Mouse (Mus musculus) CH12.LX (cell line): ENCODE data around the gene Mipep. TPM values are rescaled to one million over a fixed set of nuclear protein-coding genes. Genes with fewer than 3 reads are reported as not detected.

Experiments used
- DNase-seq: peaks from one replicate; pipeline ENCODE4 v3.0.0-alpha.2; 2013; ENCODE audit errors: extremely low read depth
- H3K27ac ChIP-seq: 2 replicates; pipeline ENCODE4 v1.5.1; 2012; ENCODE audit warnings: low read depth, mild to moderate bottlenecking, control low read depth, moderate library complexity; ENCODE audit not compliant: insufficient read depth
- H3K27me3 ChIP-seq: replicated peaks from 2 replicates; pipeline ENCODE3; 2012; ENCODE audit warnings: inconsistent platforms
- H3K36me3 ChIP-seq, 2 experiments: replicated peaks in 1 of 2; 2 replicates each; pipeline versions ENCODE3 to v1.6.1; 2012; ENCODE audit warnings: inconsistent platforms in 1 of 2, low read length in 1 of 2, mild to moderate bottlenecking in 1 of 2, mixed read lengths in 1 of 2, moderate library complexity in 1 of 2; ENCODE audit not compliant: control insufficient read depth in 1 of 2, insufficient read depth in 1 of 2
- H3K4me1 ChIP-seq, 2 experiments: 2 replicates each; pipeline ENCODE4 v1.6.1; 2012; ENCODE audit warnings: inconsistent platforms in 1 of 2, moderate library complexity in 1 of 2; ENCODE audit not compliant: insufficient read depth in 2 of 2, control insufficient read depth in 1 of 2
- H3K4me2 ChIP-seq: 2 replicates; pipeline ENCODE4 v1.6.1; 2012; ENCODE audit warnings: low read depth, mild to moderate bottlenecking, control low read depth; ENCODE audit not compliant: poor library complexity, insufficient read depth, severe bottlenecking
- H3K4me3 ChIP-seq, 3 experiments: fragments of 150-350 bp in 1 of 3; sonication (generic) in 1 of 3; replicated peaks in 1 of 3; 2 replicates each; pipeline versions ENCODE3 to v1.5.1; 2011 to 2012; ENCODE audit warnings: low read depth in 2 of 3, low read length in 2 of 3, mild to moderate bottlenecking in 2 of 3, moderate library complexity in 2 of 3, control low read depth in 1 of 3, improper control_type of control experiment in 1 of 3, inconsistent platforms in 1 of 3, mixed read lengths in 1 of 3; ENCODE audit not compliant: poor library complexity in 1 of 3
- H3K79me2 ChIP-seq: replicated peaks from 2 replicates; pipeline ENCODE4 v1.6.1; 2012; ENCODE audit warnings: mild to moderate bottlenecking, moderate library complexity; ENCODE audit not compliant: control insufficient read depth, poor library complexity, insufficient read depth, severe bottlenecking; ENCODE audit errors: extremely low read depth
- H3K9ac ChIP-seq: 2 replicates; pipeline ENCODE4 v1.6.1; 2012; ENCODE audit warnings: low read depth, mild to moderate bottlenecking, control low read depth, moderate library complexity; ENCODE audit not compliant: insufficient read depth
- H3K9me3 ChIP-seq: replicated peaks from 2 replicates; pipeline ENCODE3; 2012; ENCODE audit warnings: low read length, inconsistent platforms, mixed read lengths
- CHD1 ChIP-seq: IDR thresholded peaks from 2 replicates; pipeline ENCODE4 v1.6.1; 2012; ENCODE audit warnings: low read depth, low read length, improper control_type of control experiment, inconsistent platforms
- CTCF ChIP-seq, 2 experiments: IDR thresholded peaks in 1 of 2; conservative IDR thresholded peaks in 1 of 2; 2 replicates each; pipeline ENCODE4 v1.5.1; 2011 to 2012; ENCODE audit warnings: low read depth in 2 of 2, low read length in 2 of 2, improper control_type of control experiment in 1 of 2, inconsistent platforms in 1 of 2, mild to moderate bottlenecking in 1 of 2, moderate library complexity in 1 of 2
- E2F4 ChIP-seq: IDR thresholded peaks from 2 replicates; pipeline ENCODE4 v1.6.1; 2011; ENCODE audit warnings: low read depth, low read length, improper control_type of control experiment; ENCODE audit not compliant: insufficient replicate concordance
- ELF1 ChIP-seq: IDR thresholded peaks from 2 replicates; pipeline ENCODE4 v1.6.1; 2014; ENCODE audit warnings: low read depth, mild to moderate bottlenecking, inconsistent platforms, low read length, improper control_type of control experiment
- EP300 ChIP-seq: IDR thresholded peaks from 2 replicates; pipeline ENCODE4 v1.6.1; 2011; ENCODE audit warnings: low read length, improper control_type of control experiment
- ETS1 ChIP-seq: conservative IDR thresholded peaks from 2 replicates; pipeline ENCODE4 v1.6.1; 2012; ENCODE audit warnings: low read depth, mild to moderate bottlenecking, inconsistent platforms, low read length, improper control_type of control experiment, moderate library complexity
- MAFK ChIP-seq: IDR thresholded peaks from 2 replicates; pipeline ENCODE4 v1.6.1; 2011; ENCODE audit warnings: low read length, improper control_type of control experiment; ENCODE audit not compliant: insufficient replicate concordance
- MAX ChIP-seq: IDR thresholded peaks from 2 replicates; pipeline ENCODE4 v1.6.1; 2011; ENCODE audit warnings: low read length, improper control_type of control experiment
- MAZ ChIP-seq: IDR thresholded peaks from 2 replicates; pipeline ENCODE4 v1.6.1; 2012; ENCODE audit warnings: low read depth, mild to moderate bottlenecking, inconsistent platforms, low read length, improper control_type of control experiment, moderate library complexity
- MEF2A ChIP-seq: IDR thresholded peaks from 2 replicates; pipeline ENCODE4 v1.6.1; 2014; ENCODE audit warnings: low read depth, mild to moderate bottlenecking, inconsistent platforms, low read length, improper control_type of control experiment, borderline replicate concordance
- MXI1 ChIP-seq: IDR thresholded peaks from 2 replicates; pipeline ENCODE4 v1.6.1; 2011; ENCODE audit warnings: mild to moderate bottlenecking, low read depth, low read length, improper control_type of control experiment
- NELFE ChIP-seq: IDR thresholded peaks from 2 replicates; pipeline ENCODE4 v1.6.1; 2011; ENCODE audit warnings: low read depth, low read length, improper control_type of control experiment
- PAX5 ChIP-seq: IDR thresholded peaks from 2 replicates; pipeline ENCODE4 v1.6.1; 2012; ENCODE audit warnings: low read length, inconsistent platforms, mixed read lengths
- POLR2A ChIP-seq: IDR thresholded peaks from 2 replicates; pipeline ENCODE4 v1.6.1; 2011; ENCODE audit warnings: low read depth, mild to moderate bottlenecking, improper control_type of control experiment, low read length
- POLR2AphosphoS2 ChIP-seq: IDR thresholded peaks from 2 replicates; pipeline ENCODE4 v1.6.1; 2011; ENCODE audit warnings: low read depth, low read length, improper control_type of control experiment
- RAD21 ChIP-seq: IDR thresholded peaks from 2 replicates; pipeline ENCODE4 v1.6.1; 2011; ENCODE audit warnings: low read depth, mild to moderate bottlenecking, low read length, improper control_type of control experiment, moderate library complexity
- TBP ChIP-seq: conservative IDR thresholded peaks from 2 replicates; pipeline ENCODE4 v1.6.1; 2011; ENCODE audit warnings: low read depth, low read length, improper control_type of control experiment
- ZC3H11A ChIP-seq: IDR thresholded peaks from 2 replicates; pipeline ENCODE4 v1.6.1; 2012; ENCODE audit warnings: low read depth, mild to moderate bottlenecking, inconsistent platforms, low read length, improper control_type of control experiment
- ZMIZ1 ChIP-seq: IDR thresholded peaks from 2 replicates; pipeline ENCODE4 v1.6.1; 2012; ENCODE audit warnings: low read depth, mild to moderate bottlenecking, inconsistent platforms, low read length, improper control_type of control experiment
- ZNF384 ChIP-seq: IDR thresholded peaks from 2 replicates; pipeline ENCODE4 v1.6.1; 2012; ENCODE audit warnings: low read depth, low read length, improper control_type of control experiment, inconsistent platforms
- dilution Hi-C: fragments of 300-500 bp; cut with MboI; formaldehyde crosslinking; loops from 2 replicates; pipeline ENCODE4 v1.14.3; 2020; ENCODE audit warnings: low sequenced_read_pairs; ENCODE audit not compliant: extremely low pct_unique_long_range_greater_than_20kb, extremely low pct_ligation_motif_present
- in situ Hi-C: fragments of 300-500 bp; cut with MboI; formaldehyde crosslinking; loops from 3 replicates; pipeline ENCODE4 v1.14.3; 2019; ENCODE audit warnings: low sequenced_read_pairs, low pct_ligation_motif_present, low pct_unique_long_range_greater_than_20kb, mixed read lengths
- polyA plus RNA-seq: library from polyadenylated mRNA; unstranded; fragments of >175 nt; gene quantifications from 2 replicates; pipeline ENCODE4 v1.2.1, GENCODE M21; 2012; ENCODE audit warnings: low read depth; ENCODE audit not compliant: insufficient read length
- total RNA-seq, 2 experiments: library from RNA; depleted of rRNA; stranded (reverse); fragments of 300-350 nt in 1 of 2; fragments of >200 nt in 1 of 2; gene quantifications; 2 replicates each; pipeline ENCODE4 v1.2.3; 2012 to 2014

The Mipep gene
- total and polyA plus RNA-seq, 3 experiments = 33.1 to 37.2 (median 36.6) TPM

DNA sequence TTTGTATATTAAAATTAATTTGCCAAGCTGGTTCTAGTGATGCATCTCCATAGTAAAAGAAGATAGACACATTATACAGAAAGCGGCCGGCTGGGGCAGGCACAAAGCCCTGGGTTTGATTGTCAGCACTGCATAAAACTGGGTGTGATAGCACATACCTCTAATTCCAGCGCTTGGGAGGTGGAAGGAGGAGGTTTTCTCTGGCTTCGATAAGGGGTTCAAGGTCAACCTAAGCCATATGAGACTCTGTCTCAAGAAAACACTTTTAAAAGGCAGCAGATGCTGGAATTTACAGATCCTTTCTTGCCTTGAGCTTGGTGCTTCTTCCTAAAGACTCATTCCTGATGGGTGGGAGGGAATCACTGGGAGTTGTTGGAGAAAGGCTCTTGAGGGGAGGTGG is 19.8 kb upstream of the Mipep start:
- H3K9me3 ChIP-seq = no peaks in the 10 kb centered on the region
- DNase-seq = no peak
- no peaks in the 10 kb centered on the region for H3K79me2 ChIP-seq
- H3K27ac ChIP-seq = no peak overlapping the region
- H3K36me3 ChIP-seq = peaks cover 32 to 46% of the 10 kb centered on the region in 2 experiments
- TF ChIP-seq ZNF384 (no peak), ETS1 (no peak), NELFE (no peak), ZC3H11A (no peak)
- H3K4me1 ChIP-seq = peaks cover 8 to 13% of the 10 kb centered on the region in 2 experiments; a peak in 3 of 4 replicates
- H3K9ac ChIP-seq = no peak overlapping the region
- H3K4me3 ChIP-seq = no peak overlapping the region
- no peaks in the 10 kb centered on the region for H3K27me3 ChIP-seq
- dilution Hi-C loops = no loop called here
- in situ Hi-C loops = no loop called here
- H3K4me2 ChIP-seq = no peak overlapping the region

DNA sequence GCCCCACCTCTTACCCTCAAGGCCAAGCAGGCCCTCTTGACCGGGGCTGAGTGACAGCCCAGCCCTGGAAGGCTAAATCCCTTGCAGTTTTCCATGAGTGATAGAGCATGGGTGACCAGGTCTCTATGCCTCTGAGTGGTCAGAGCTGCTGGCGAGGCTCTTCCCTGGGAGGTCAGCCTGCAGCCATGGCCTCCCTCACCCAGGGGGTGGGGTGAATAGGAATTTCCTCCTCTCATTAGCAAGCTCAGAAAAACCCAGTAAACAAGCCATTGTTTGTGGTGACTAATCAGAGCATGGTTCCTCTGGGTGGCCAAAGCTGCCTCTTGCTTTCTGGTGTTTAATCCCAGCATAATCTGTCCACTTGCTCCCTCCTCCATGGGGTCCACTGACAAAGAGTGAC is 19.3 kb upstream of the Mipep start:
- Histone ChIP-seq H3K27me3 (no peaks in the 10 kb centered on the region), H3K4me2 (no peak overlapping the region), H3K9ac (no peak overlapping the region), H3K9me3 (no peaks in the 10 kb centered on the region), H3K4me3 (no peak overlapping the region), H3K27ac (no peak overlapping the region), H3K36me3 (peaks cover 27 to 41% of the 10 kb centered on the region in 2 experiments), H3K79me2 (no peaks in the 10 kb centered on the region), H3K4me1 (peaks cover 8 to 13% of the 10 kb centered on the region in 2 experiments; a peak in 3 of 4 replicates)
- no peak for DNase-seq
- dilution Hi-C loops (no loop called here), in situ Hi-C loops (no loop called here)
- TF ChIP-seq MXI1 (no peak), CTCF (conservative IDR thresholded peaks at IDR 0.05 in 1 of 2, IDR thresholded peaks at IDR 0.05 in 1 of 2; ENCODE audit: low read depth in 2 of 2, low read length in 2 of 2) (no peak), ZMIZ1 (no peak), POLR2AphosphoS2 (no peak), MAFK (no peak), MAZ (no peak), MEF2A (no peak), TBP (no peak), POLR2A (no peak), PAX5 (no peak), RAD21 (no peak), MAX (no peak), ZNF384 (no peak), CHD1 (no peak), E2F4 (no peak), ELF1 (no peak), EP300 (no peak)
